Mouse (Mus musculus): ENCODE data around the gene Ttc7b.

GRCm38 (mm10) chr12:100429414-100430114 lies 91.1 kb downstream of the Ttc7b start:
- no peak for TF ChIP-seq CTCF (IDR thresholded peaks at IDR 0.05)
- no peak for TF ChIP-seq EP300 (IDR thresholded peaks at IDR 0.05)
